Mouse (Mus musculus) stomach, postnatal 0 days (tissue): ENCODE measurements at regions not wholly inside any gene's neighbourhood (a gene's known extent, or its start where the extent isn't known, plus 50 kb on each side); places are given as distances from the start of the nearest gene placed in this dataset.

Experiments
- ATAC-seq: fragments of 200-750 bp; cut with Nextera tagmentation; 2 replicates; pipeline ENCODE4 v1.8.0; 2017; ENCODE audit not compliant: low FRiP score, low TSS enrichment
- DNase-seq: peaks from one replicate; pipeline ENCODE4 v3.0.0-alpha.2; 2016; ENCODE audit warnings: low spot score
- H3K27ac ChIP-seq: fragments of 300-500 bp; sonication (generic); replicated peaks from 2 replicates; pipeline ENCODE4 v1.5.1; 2014; ENCODE audit warnings: mild to moderate bottlenecking, control low read depth
- H3K27me3 ChIP-seq: fragments of 300-500 bp; sonication (generic); 2 replicates; pipeline ENCODE4 v1.6.1; 2014; ENCODE audit warnings: low read length; ENCODE audit not compliant: control insufficient read depth, insufficient read depth
- H3K36me3 ChIP-seq: fragments of 300-500 bp; sonication (generic); 2 replicates; pipeline ENCODE4 v1.6.1; 2014; ENCODE audit warnings: low read length, mixed read lengths; ENCODE audit not compliant: control insufficient read depth, insufficient read depth
- H3K4me1 ChIP-seq: fragments of 300-500 bp; sonication (generic); replicated peaks from 2 replicates; pipeline ENCODE4 v1.6.1; 2014; ENCODE audit warnings: antibody characterized with exemption; ENCODE audit not compliant: control insufficient read depth, insufficient read depth
- H3K4me2 ChIP-seq: fragments of 300-500 bp; sonication (generic); replicated peaks from 2 replicates; pipeline ENCODE4 v1.6.1; 2014; ENCODE audit warnings: low read depth, mild to moderate bottlenecking, control low read depth, moderate library complexity
- H3K4me3 ChIP-seq: fragments of 300-500 bp; sonication (generic); 2 replicates; pipeline ENCODE4 v1.5.1; 2014; ENCODE audit warnings: low read depth, low read length, control low read depth
- H3K9ac ChIP-seq: fragments of 300-500 bp; sonication (generic); 2 replicates; pipeline ENCODE4 v1.6.1; 2014; ENCODE audit warnings: mild to moderate bottlenecking, low read length, control low read depth, mixed read lengths
- H3K9me3 ChIP-seq: fragments of 300-500 bp; sonication (generic); 2 replicates; pipeline ENCODE4 v1.6.1; 2016; ENCODE audit warnings: low read length; ENCODE audit not compliant: control insufficient read depth
- CTCF ChIP-seq: IDR thresholded peaks from 2 replicates; pipeline ENCODE4 v1.5.1; 2016; ENCODE audit warnings: antibody characterized with exemption, low read depth, mild to moderate bottlenecking, moderate library complexity
- EP300 ChIP-seq: optimal IDR thresholded peaks from 2 replicates; pipeline ENCODE3; 2016; ENCODE audit warnings: antibody characterized with exemption
- WGBS: fragments of 180-500 bp; shearing (Covaris S2); extraction: QIAGEN DNeasy Blood & Tissue Kit; methylation state at CpG from one replicate; pipeline ENCODE4 v1.1.7; 2014; 5-methylcytosine and 5-hydroxymethylcytosine counted together

DNA sequence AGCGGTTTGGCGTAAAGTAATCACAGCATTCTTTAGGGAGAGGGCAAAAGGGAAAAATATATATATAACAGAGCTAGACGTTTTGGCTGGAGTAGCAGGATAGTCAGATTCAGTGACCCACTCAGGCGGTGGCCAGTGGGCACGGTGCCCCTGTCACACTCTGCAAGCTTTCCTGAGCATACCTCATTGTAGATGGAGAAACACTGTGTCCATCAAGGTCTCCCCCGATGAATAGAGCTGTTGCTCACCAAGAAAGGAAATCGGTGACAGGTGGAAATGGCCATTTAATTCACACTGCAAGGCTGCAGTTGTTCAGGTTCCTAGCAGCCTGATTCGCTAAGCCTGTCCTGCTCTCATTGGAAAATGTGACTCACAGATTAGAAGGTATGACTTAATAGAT is 365.1 kb upstream of the Auts2 start:
- H3K4me2 ChIP-seq: no peak overlapping the region
- no peak for DNase-seq
- no peaks in the 10 kb centered on the region for H3K4me1 ChIP-seq
- no peak for TF ChIP-seq CTCF
- no peak for TF ChIP-seq EP300
- H3K36me3 ChIP-seq: no peaks in the 10 kb centered on the region
- no peaks in the 10 kb centered on the region for H3K27me3 ChIP-seq
- WGBS: 80% methylated on average over 8 of the region's 8 CpGs
- H3K9ac ChIP-seq: no peak overlapping the region
- H3K9me3 ChIP-seq: no peaks in the 10 kb centered on the region
- H3K4me3 ChIP-seq: no peak overlapping the region
- ATAC-seq: no peak
- H3K27ac ChIP-seq: no peak overlapping the region

GRCm38 (mm10) chr5:132892591-132892990 is 349.4 kb upstream of the Auts2 start:
- Histone ChIP-seq H3K36me3 (no peaks in the 10 kb centered on the region), H3K27me3 (no peaks in the 10 kb centered on the region), H3K4me1 (no peaks in the 10 kb centered on the region), H3K4me2 (no peak overlapping the region), H3K9me3 (no peaks in the 10 kb centered on the region), H3K27ac (no peak overlapping the region), H3K9ac (no peak overlapping the region), H3K4me3 (no peak overlapping the region)
- ATAC-seq (no peak), DNase-seq (no peak)
- TF ChIP-seq EP300 (no peak), CTCF (no peak)
- WGBS: 55% methylated on average over 1 of the region's 1 CpGs

DNA sequence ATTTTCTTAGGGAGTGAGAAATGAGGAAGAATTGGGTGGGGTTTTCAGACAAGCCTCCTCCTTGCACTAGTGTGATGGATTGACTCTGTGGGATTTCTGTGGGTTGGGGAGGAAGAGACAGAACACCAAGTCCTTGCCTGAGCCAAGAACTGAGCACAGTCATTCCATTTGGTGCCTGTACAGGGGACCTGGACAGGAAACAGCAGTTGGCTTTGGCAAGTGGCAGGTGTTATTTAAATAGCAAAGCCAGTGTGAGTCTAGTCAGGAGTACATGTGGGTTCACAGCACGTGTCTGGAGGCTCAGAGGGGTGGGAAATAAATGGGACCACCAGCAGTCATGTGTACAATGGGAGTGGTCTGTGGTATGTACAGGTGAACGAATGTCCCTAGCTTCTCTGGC is 341.0 kb upstream of the Auts2 start:
- Histone ChIP-seq H3K4me2 (no peak overlapping the region), H3K9ac (no peak overlapping the region), H3K4me1 (no peaks in the 10 kb centered on the region), H3K27me3 (no peaks in the 10 kb centered on the region), H3K27ac (no peak overlapping the region), H3K4me3 (no peak overlapping the region), H3K36me3 (no peaks in the 10 kb centered on the region), H3K9me3 (no peaks in the 10 kb centered on the region)
- WGBS: 36% methylated on average over 2 of the region's 2 CpGs
- ATAC-seq (no peak), DNase-seq (no peak)
- TF ChIP-seq CTCF: no peak
- no peak for TF ChIP-seq EP300

- Histone ChIP-seq H3K27me3 (no peaks in the 10 kb centered on the region), H3K27ac (no peak overlapping the region), H3K4me1 (no peaks in the 10 kb centered on the region), H3K9me3 (no peaks in the 10 kb centered on the region), H3K4me3 (no peak overlapping the region), H3K4me2 (no peak overlapping the region), H3K9ac (no peak overlapping the region), H3K36me3 (no peaks in the 10 kb centered on the region)
- DNase-seq (no peak), ATAC-seq (no peak)
- no peak for TF ChIP-seq CTCF
- no peak for TF ChIP-seq EP300
- 55% methylated on average over 3 of the region's 3 CpGs for WGBS
Observed at GRCm38 (mm10) chr5:132882291-132882690, 339.1 kb upstream of the Auts2 start.

DNA sequence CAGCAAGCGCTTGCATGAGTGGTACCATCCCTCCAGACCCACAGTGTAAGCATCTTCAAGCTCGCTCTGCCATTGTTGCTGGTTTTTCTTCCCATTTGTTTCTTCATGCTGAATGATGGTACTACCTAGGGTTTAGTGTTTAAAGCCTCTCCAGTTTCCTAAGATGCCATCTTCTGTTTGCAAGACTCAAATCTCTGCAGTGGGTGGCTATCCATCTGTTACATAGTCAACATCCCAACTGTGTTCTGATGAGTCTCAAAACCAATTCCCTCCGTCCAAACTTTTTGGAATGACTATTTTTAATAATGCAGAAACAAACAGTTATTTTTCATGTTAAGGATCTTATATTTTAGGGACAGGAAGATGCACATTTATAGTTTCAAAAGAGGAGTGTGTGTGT is 338.0 kb upstream of the Auts2 start:
- H3K4me1 ChIP-seq: no peaks in the 10 kb centered on the region
- no peak for ATAC-seq
- no peaks in the 10 kb centered on the region for H3K36me3 ChIP-seq
- 94% methylated on average over 3 of the region's 3 CpGs for WGBS
- no peak overlapping the region for H3K27ac ChIP-seq
- DNase-seq: no peak
- H3K9ac ChIP-seq: no peak overlapping the region
- no peaks in the 10 kb centered on the region for H3K9me3 ChIP-seq
- no peak overlapping the region for H3K4me3 ChIP-seq
- H3K4me2 ChIP-seq: no peak overlapping the region
- no peaks in the 10 kb centered on the region for H3K27me3 ChIP-seq
- TF ChIP-seq CTCF (no peak), EP300 (no peak)

DNA sequence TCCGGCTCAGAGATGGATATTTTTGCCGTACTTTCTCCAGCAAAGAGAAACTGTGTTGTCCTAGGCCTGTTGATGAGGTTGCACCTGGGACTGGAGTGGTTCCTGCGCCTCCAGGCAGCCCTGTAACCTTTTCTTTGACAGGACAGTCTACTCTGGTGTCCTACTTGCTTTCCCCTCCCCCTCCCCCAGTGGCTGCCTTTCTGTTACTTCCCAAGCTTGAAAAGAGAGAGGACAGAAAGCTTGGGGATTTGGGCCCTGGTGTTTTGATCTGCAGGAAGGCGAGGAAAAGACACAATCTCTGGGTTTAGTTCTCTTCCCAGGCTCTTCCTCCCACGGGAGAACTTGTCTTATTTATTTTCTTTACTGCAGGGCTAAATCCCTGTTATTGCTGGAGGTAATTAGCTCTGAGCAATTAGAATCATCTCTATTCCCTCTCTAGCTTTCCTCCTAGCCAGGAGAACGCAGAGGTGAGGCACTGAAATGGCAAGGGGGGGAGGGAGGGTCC is 333.2 kb upstream of the Auts2 start:
- TF ChIP-seq CTCF: no peak
- H3K4me3 ChIP-seq: no peak overlapping the region
- no peak overlapping the region for H3K9ac ChIP-seq
- no peaks in the 10 kb centered on the region for H3K36me3 ChIP-seq
- no peak for DNase-seq
- H3K27me3 ChIP-seq: no peaks in the 10 kb centered on the region
- no peaks in the 10 kb centered on the region for H3K4me1 ChIP-seq
- 48% methylated on average over 6 of the region's 6 CpGs for WGBS
- H3K4me2 ChIP-seq: no peak overlapping the region
- H3K27ac ChIP-seq: no peak overlapping the region
- no peaks in the 10 kb centered on the region for H3K9me3 ChIP-seq
- no peak for ATAC-seq
